Mouse (Mus musculus) forebrain, embryonic 10.5 days (tissue): ENCODE data around the gene BC080695. TPM values are rescaled to one million over a fixed set of nuclear protein-coding genes. Genes with fewer than 3 reads are reported as not detected.
"Not testable (repeated sequence)": the region's sequence is repeated elsewhere in the genome, so short reads cannot be mapped to it uniquely, and the experiment has no call there.

Experiments
- DNase-seq: peaks from one replicate; pipeline ENCODE4 v3.0.0-alpha.2; 2017; ENCODE audit warnings: low spot score; ENCODE audit errors: extremely low spot score
- H3K27ac ChIP-seq: fragments of 300-500 bp; sonication (generic); 2 replicates; pipeline ENCODE4 v1.5.1; 2016; ENCODE audit warnings: mild to moderate bottlenecking
- H3K27me3 ChIP-seq: fragments of 300-500 bp; sonication (generic); 2 replicates; pipeline ENCODE4 v1.6.1; 2016; ENCODE audit warnings: mild to moderate bottlenecking; ENCODE audit not compliant: poor library complexity, severe bottlenecking
- H3K36me3 ChIP-seq: fragments of 300-500 bp; sonication (generic); replicated peaks from 2 replicates; pipeline ENCODE4 v1.6.1; 2016; ENCODE audit warnings: mild to moderate bottlenecking, moderate library complexity
- H3K4me1 ChIP-seq: fragments of 300-500 bp; sonication (generic); 2 replicates; pipeline ENCODE4 v1.6.1; 2016
- H3K4me3 ChIP-seq: fragments of 300-500 bp; sonication (generic); 2 replicates; pipeline ENCODE4 v1.5.1; 2016; ENCODE audit warnings: mild to moderate bottlenecking, moderate library complexity
- H3K9me3 ChIP-seq: fragments of 300-500 bp; sonication (generic); 2 replicates; pipeline ENCODE4 v1.6.1; 2016; ENCODE audit warnings: mild to moderate bottlenecking, moderate library complexity
- WGBS: fragments of 180-500 bp; shearing (Covaris S2); methylation state at CpG from one replicate; pipeline ENCODE4 v1.1.7; 2016; 5-methylcytosine and 5-hydroxymethylcytosine counted together
- polyA plus RNA-seq: library from polyadenylated mRNA; unstranded; fragments of >200 nt; fragmentation: Nextera tagmentation; extraction: Ambion mirVana; gene quantifications from 2 replicates; pipeline ENCODE4 v1.2.1, GENCODE M21; 2016

BC080695 gene
- polyA plus RNA-seq, result not detected in 2 replicates

- no CpG with 5 or more reads among the region's 3 CpGs for WGBS
- not testable (repeated sequence) for DNase-seq, H3K9me3 ChIP-seq, H3K27ac ChIP-seq, H3K4me1 ChIP-seq, H3K4me3 ChIP-seq, H3K36me3 ChIP-seq, H3K27me3 ChIP-seq
These were observed at the start of gene BC080695, which contains the start of gene Gm13057 for GRCm38 (mm10) chr4:143551400-143551799. BC080695 (plus strand) TSS chr4:143551700. Gm13057 (plus strand) TSS chr4:143551709.

- no peak within 1 kb of the TSS for H3K4me3 ChIP-seq
- 85% methylated on average over 3 of the region's 3 CpGs for WGBS
- no peak within 1 kb of the TSS for H3K27ac ChIP-seq
- H3K4me1 ChIP-seq, result no peaks in the 10 kb centered on the region
- no peaks in the 10 kb centered on the region for H3K36me3 ChIP-seq
- DNase-seq, result no peak
- H3K9me3 ChIP-seq, result 0 out of 2 replicates have a peak, but pooled peaks cover 4% of the 10 kb centered on the region
- H3K27me3 ChIP-seq, result no peaks in the 10 kb centered on the region
These were observed 40.5 kb upstream of the BC080695 start, which contains the start of gene Gm13043 for GRCm38 (mm10) chr4:143511043-143511442. Gm13043 (plus strand) TSS chr4:143511343.

- DNase-seq, H3K27me3 ChIP-seq, H3K9me3 ChIP-seq, H3K36me3 ChIP-seq, H3K4me3 ChIP-seq, H3K27ac ChIP-seq, H3K4me1 ChIP-seq: not testable (repeated sequence)
- WGBS, result no CpG with 5 or more reads among the region's 3 CpGs
These were observed 15.8 kb upstream of the BC080695 start, which contains the start of gene Gm13040 for GRCm38 (mm10) chr4:143535654-143536053. Gm13040 (plus strand) TSS chr4:143535954.

- H3K4me3 ChIP-seq, H3K36me3 ChIP-seq, H3K27ac ChIP-seq, H3K4me1 ChIP-seq, DNase-seq, H3K27me3 ChIP-seq: not testable (repeated sequence)
- 91% methylated on average over 9 of the region's 9 CpGs for WGBS
- H3K9me3 ChIP-seq, result peaks cover 22% of the 10 kb centered on the region
These were observed 60.4 kb downstream of the BC080695 start for GRCm38 (mm10) chr4:143611927-143612326.

GRCm38 (mm10) chr4:143614703-143615102, 63.2 kb downstream of the BC080695 start, which contains the start of gene Gm13083:
Gm13083 (plus strand) TSS chr4:143615003.
- DNase-seq, H3K27ac ChIP-seq, H3K4me1 ChIP-seq, H3K27me3 ChIP-seq, H3K36me3 ChIP-seq, H3K4me3 ChIP-seq: not testable (repeated sequence)
- H3K9me3 ChIP-seq, result peaks cover 38% of the 10 kb centered on the region

GRCm38 (mm10) chr4:143618101-143618500, 66.6 kb downstream of the BC080695 start:
- not testable (repeated sequence) for DNase-seq, H3K4me1 ChIP-seq, H3K36me3 ChIP-seq, H3K27me3 ChIP-seq, H3K27ac ChIP-seq, H3K4me3 ChIP-seq
- H3K9me3 ChIP-seq, result peaks cover 55% of the 10 kb centered on the region
- 87% methylated on average over 4 of the region's 4 CpGs for WGBS

Other genes starting within 250 kb of the BC080695 start
- 0.12 TPM in 1 of 2 replicates, not detected in the other for gene Lrrc38, start 201.9 kb upstream of the BC080695 start, polyA plus RNA-seq
- gene Pramel1, start 157.3 kb upstream of the BC080695 start, polyA plus RNA-seq, result not detected in 2 replicates
- gene Pramef8, start 139.3 kb upstream of the BC080695 start, polyA plus RNA-seq, result 16.4 and 17.2 TPM in 2 replicates
- gene Oog4, start 101.4 kb upstream of the BC080695 start, polyA plus RNA-seq, result not detected in 2 replicates
- not detected in 2 replicates for gene Gm13043, start 40.4 kb upstream of the BC080695 start, polyA plus RNA-seq
- not detected in 2 replicates for gene Gm13040, start 15.7 kb upstream of the BC080695 start, polyA plus RNA-seq
- not detected in 2 replicates for gene Gm13057, start within 50 bp of the BC080695 start, polyA plus RNA-seq
- gene Gm13083, start 63.3 kb downstream of the BC080695 start, polyA plus RNA-seq, result not detected in 2 replicates
- gene Gm13088, start 105.5 kb downstream of the BC080695 start, polyA plus RNA-seq, result not detected in 2 replicates
- not detected in 2 replicates for gene Gm13089, start 151.0 kb downstream of the BC080695 start, polyA plus RNA-seq
- not detected in 2 replicates for gene Gm13078, start 167.8 kb downstream of the BC080695 start, polyA plus RNA-seq
- gene Gm13023, start 237.7 kb downstream of the BC080695 start, polyA plus RNA-seq, result not detected in 2 replicates